Mouse (Mus musculus) embryonic facial prominence, embryonic 12.5 days (tissue): ENCODE results near the gene Spns1. TPM values are rescaled to one million over a fixed set of nuclear protein-coding genes. Genes with fewer than 3 reads are reported as not detected.

ENCODE experiments used
- ATAC-seq: fragments of 200-750 bp; cut with Nextera tagmentation; 2 replicates; pipeline ENCODE4 v1.8.0; 2017; ENCODE audit not compliant: insufficient number of reproducible peaks, insufficient read depth, low FRiP score, low TSS enrichment
- H3K27ac ChIP-seq: fragments of 300-500 bp; sonication (generic); 2 replicates; pipeline ENCODE4 v1.5.1; 2016; ENCODE audit warnings: mild to moderate bottlenecking
- H3K27me3 ChIP-seq: fragments of 300-500 bp; sonication (generic); 2 replicates; pipeline ENCODE4 v1.6.1; 2016; ENCODE audit warnings: mild to moderate bottlenecking, moderate library complexity
- H3K36me3 ChIP-seq: fragments of 300-500 bp; sonication (generic); 2 replicates; pipeline ENCODE4 v1.6.1; 2016; ENCODE audit warnings: mild to moderate bottlenecking
- H3K4me1 ChIP-seq: fragments of 300-500 bp; sonication (generic); 2 replicates; pipeline ENCODE4 v1.6.1; 2016
- H3K4me2 ChIP-seq: fragments of 300-500 bp; sonication (generic); replicated peaks from 2 replicates; pipeline ENCODE4 v1.6.1; 2016; ENCODE audit warnings: mild to moderate bottlenecking, moderate library complexity
- H3K4me3 ChIP-seq: fragments of 300-500 bp; sonication (generic); 2 replicates; pipeline ENCODE4 v1.5.1; 2016; ENCODE audit warnings: mild to moderate bottlenecking
- H3K9ac ChIP-seq: fragments of 300-500 bp; sonication (generic); 2 replicates; pipeline ENCODE4 v1.6.1; 2016; ENCODE audit warnings: mild to moderate bottlenecking, moderate library complexity
- H3K9me3 ChIP-seq: fragments of 300-500 bp; sonication (generic); 2 replicates; pipeline ENCODE4 v1.6.1; 2016; ENCODE audit warnings: mild to moderate bottlenecking, moderate library complexity
- WGBS: fragments of 180-500 bp; shearing (Covaris S2); methylation state at CpG from one replicate; pipeline ENCODE4 v1.1.7; 2016; 5-methylcytosine and 5-hydroxymethylcytosine counted together
- polyA plus RNA-seq: library from polyadenylated mRNA; unstranded; fragments of >200 nt; fragmentation: Nextera tagmentation; extraction: Ambion mirVana; gene quantifications from 2 replicates; pipeline ENCODE4 v1.2.1, GENCODE M21; 2016

Gene Spns1
- polyA plus RNA-seq, 1 experiment from 2014 or later: 64.9 TPM

- Histone ChIP-seq H3K36me3 (no peaks in the 10 kb centered on the region), H3K4me2 (no peak overlapping the region), H3K27me3 (no peaks in the 10 kb centered on the region), H3K4me1 (no peaks in the 10 kb centered on the region; the same call in 1 of the 2 replicates), H3K4me3 (no peak overlapping the region), H3K27ac (no peak overlapping the region), H3K9ac (no peak overlapping the region), H3K9me3 (no peaks in the 10 kb centered on the region)
- 69% methylated on average over 20 of the region's 20 CpGs for WGBS
- no peak for ATAC-seq
These were observed 26.4 kb downstream of the Spns1 start for GRCm38 (mm10) chr7:126350748-126351418.

DNA sequence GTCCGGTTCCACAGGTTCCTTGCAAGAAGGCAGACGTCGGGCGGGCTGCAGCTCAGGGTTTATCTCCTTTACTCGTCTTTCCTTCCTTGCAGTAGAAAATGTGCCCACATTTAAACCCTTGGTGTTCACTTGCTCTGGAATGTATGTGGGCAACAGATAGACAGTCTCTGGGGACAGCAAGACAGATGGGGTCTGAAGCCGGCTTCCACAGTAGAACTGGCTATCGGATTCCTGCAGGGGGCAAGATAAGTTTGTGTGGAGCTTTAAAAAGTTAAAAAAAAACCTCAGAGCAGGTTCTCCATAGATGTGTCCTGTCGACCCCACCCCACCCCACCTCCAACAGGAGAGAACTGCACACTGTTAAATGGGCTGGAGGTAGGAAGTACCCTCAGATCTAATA lies 29.0 kb downstream of the Spns1 start:
- no peak for ATAC-seq
- Histone ChIP-seq H3K4me2 (no peak overlapping the region), H3K9me3 (no peaks in the 10 kb centered on the region), H3K4me1 (peaks cover 8% of the 10 kb centered on the region; the same call in 1 of the 2 replicates), H3K9ac (no peak overlapping the region), H3K4me3 (no peak overlapping the region), H3K36me3 (no peaks in the 10 kb centered on the region), H3K27ac (no peak overlapping the region), H3K27me3 (no peaks in the 10 kb centered on the region)
- WGBS: 60% methylated on average over 8 of the region's 8 CpGs

GRCm38 (mm10) chr7:126347098-126347497 lies 30.2 kb downstream of the Spns1 start:
- Histone ChIP-seq H3K9ac (no peak overlapping the region), H3K36me3 (no peaks in the 10 kb centered on the region), H3K9me3 (no peaks in the 10 kb centered on the region), H3K27me3 (no peaks in the 10 kb centered on the region), H3K4me3 (no peak overlapping the region), H3K27ac (no peak overlapping the region), H3K4me2 (no peak overlapping the region), H3K4me1 (peaks cover 8% of the 10 kb centered on the region; the same call in 1 of the 2 replicates)
- ATAC-seq: no peak
- WGBS: 44% methylated on average over 1 of the region's 1 CpGs

DNA sequence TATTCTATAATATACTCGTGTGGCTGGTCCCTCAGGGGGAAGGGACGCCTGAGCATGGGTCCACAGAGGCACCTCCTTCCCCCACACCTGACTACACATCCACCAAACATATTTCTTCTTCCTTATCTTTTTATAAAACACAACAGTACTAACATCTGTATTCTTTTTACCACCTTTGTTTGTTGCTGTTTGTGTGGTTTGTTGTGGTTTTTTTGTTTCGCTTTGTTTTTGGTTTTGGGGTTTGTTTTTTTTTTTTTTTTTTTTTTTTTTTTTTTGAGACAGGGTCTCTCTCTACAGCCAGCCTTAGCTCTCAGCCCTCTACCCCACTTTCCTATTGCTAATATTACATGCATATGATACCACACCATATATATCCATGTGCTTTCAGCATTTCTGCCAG lies 31.3 kb downstream of the Spns1 start:
- Histone ChIP-seq H3K4me2 (no peak overlapping the region), H3K36me3 (no peaks in the 10 kb centered on the region), H3K27ac (no peak overlapping the region), H3K4me1 (peaks cover 8% of the 10 kb centered on the region; the same call in 1 of the 2 replicates), H3K4me3 (no peak overlapping the region), H3K9ac (no peak overlapping the region), H3K27me3 (no peaks in the 10 kb centered on the region), H3K9me3 (no peaks in the 10 kb centered on the region)
- 48% methylated on average over 3 of the region's 3 CpGs for WGBS
- ATAC-seq: no peak

GRCm38 (mm10) chr7:126345557-126345956 lies 31.7 kb downstream of the Spns1 start:
- Histone ChIP-seq H3K4me1 (peaks cover 8% of the 10 kb centered on the region; the same call in 1 of the 2 replicates), H3K27me3 (no peaks in the 10 kb centered on the region), H3K9ac (no peak overlapping the region), H3K4me3 (no peak overlapping the region), H3K27ac (no peak overlapping the region), H3K36me3 (no peaks in the 10 kb centered on the region), H3K4me2 (no peak overlapping the region), H3K9me3 (no peaks in the 10 kb centered on the region)
- WGBS: 61% methylated on average over 3 of the region's 3 CpGs
- ATAC-seq: no peak

DNA sequence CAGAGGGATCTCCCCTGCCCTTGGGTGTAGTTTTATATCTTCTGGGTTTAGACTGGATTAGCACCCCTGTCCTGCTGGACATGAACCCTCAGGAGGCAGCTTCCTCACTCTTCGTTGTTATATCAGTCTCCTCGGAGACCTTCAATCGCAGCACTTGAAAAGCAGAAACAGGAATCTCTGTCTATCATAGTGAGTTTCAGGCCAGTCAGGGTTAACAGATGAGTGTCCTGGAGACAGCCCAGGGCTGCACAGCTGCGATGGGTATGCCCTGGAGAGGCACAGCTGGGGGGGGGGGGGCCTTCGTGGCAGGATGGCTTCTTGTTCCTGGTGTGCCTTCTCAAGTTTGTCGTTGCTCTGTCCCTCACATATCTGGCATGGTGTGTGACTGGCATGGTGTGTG lies 36.4 kb downstream of the Spns1 start:
- no peak for ATAC-seq
- H3K9ac ChIP-seq: no peak overlapping the region

GRCm38 (mm10) chr7:126340206-126340618 lies 37.0 kb downstream of the Spns1 start:
- H3K4me3 ChIP-seq: no peak overlapping the region
- no peak overlapping the region for H3K27ac ChIP-seq
- peaks cover 8% of the 10 kb centered on the region; the same call in 1 of the 2 replicates for H3K4me1 ChIP-seq
- no peak overlapping the region for H3K9ac ChIP-seq
- 75% methylated on average over 6 of the region's 6 CpGs for WGBS
- no peak overlapping the region for H3K4me2 ChIP-seq
- no peak for ATAC-seq
- H3K36me3 ChIP-seq: no peaks in the 10 kb centered on the region
- no peaks in the 10 kb centered on the region for H3K27me3 ChIP-seq
- no peaks in the 10 kb centered on the region for H3K9me3 ChIP-seq

More for the DNA sequence above, 36.4 kb downstream of the Spns1 start:
- Histone ChIP-seq H3K27ac (no peak overlapping the region), H3K4me3 (no peak overlapping the region), H3K4me1 (peaks cover 8% of the 10 kb centered on the region; the same call in 1 of the 2 replicates), H3K36me3 (no peaks in the 10 kb centered on the region), H3K4me2 (no peak overlapping the region), H3K9me3 (no peaks in the 10 kb centered on the region), H3K27me3 (no peaks in the 10 kb centered on the region)
- WGBS: 47% methylated on average over 6 of the region's 6 CpGs

GRCm38 (mm10) chr7:126339521-126339971 lies 37.7 kb downstream of the Spns1 start:
- Histone ChIP-seq H3K27ac (no peak overlapping the region), H3K36me3 (no peaks in the 10 kb centered on the region), H3K4me3 (no peak overlapping the region), H3K9ac (no peak overlapping the region), H3K9me3 (no peaks in the 10 kb centered on the region), H3K27me3 (no peaks in the 10 kb centered on the region), H3K4me2 (no peak overlapping the region), H3K4me1 (peaks cover 6% of the 10 kb centered on the region; the same call in 1 of the 2 replicates)
- no peak for ATAC-seq
- 80% methylated on average over 8 of the region's 8 CpGs for WGBS

- Histone ChIP-seq H3K4me1 (no peaks in the 10 kb centered on the region; the same call in 1 of the 2 replicates), H3K27me3 (no peaks in the 10 kb centered on the region), H3K9me3 (no peaks in the 10 kb centered on the region), H3K9ac (no peak overlapping the region), H3K4me2 (no peak overlapping the region), H3K27ac (no peak overlapping the region), H3K4me3 (no peak overlapping the region), H3K36me3 (no peaks in the 10 kb centered on the region)
- no peak for ATAC-seq
- 81% methylated on average over 8 of the region's 8 CpGs for WGBS
These were observed 38.3 kb downstream of the Spns1 start for GRCm38 (mm10) chr7:126338906-126339305.

DNA sequence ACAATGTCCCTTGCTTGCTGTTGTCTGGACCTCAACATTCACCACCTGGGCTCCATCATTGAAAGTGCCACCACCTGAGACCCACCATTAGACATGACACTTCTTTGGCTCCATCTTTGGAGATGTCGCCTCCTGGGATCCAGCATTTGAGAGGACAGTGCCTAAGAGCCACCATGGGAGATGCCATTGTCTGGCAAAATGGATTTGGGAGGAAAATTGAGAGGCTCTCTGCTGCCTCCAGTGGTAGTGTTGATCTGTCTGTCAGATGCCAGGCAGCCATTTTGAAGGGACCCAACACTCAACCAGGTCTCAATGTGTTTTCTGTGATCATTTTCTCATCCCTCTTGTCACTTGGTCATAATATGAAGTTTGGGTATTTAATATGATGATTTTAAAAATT lies 41.7 kb downstream of the Spns1 start:
- Histone ChIP-seq H3K9me3 (no peaks in the 10 kb centered on the region), H3K9ac (no peak overlapping the region), H3K27me3 (no peaks in the 10 kb centered on the region), H3K4me1 (no peaks in the 10 kb centered on the region; the same call in 1 of the 2 replicates), H3K36me3 (no peaks in the 10 kb centered on the region), H3K27ac (no peak overlapping the region), H3K4me3 (no peak overlapping the region), H3K4me2 (no peak overlapping the region)
- WGBS: 83% methylated on average over 1 of the region's 1 CpGs
- ATAC-seq: no peak

- no peaks in the 10 kb centered on the region for H3K9me3 ChIP-seq
- 73% methylated on average over 3 of the region's 3 CpGs for WGBS
- ATAC-seq: no peak
- no peaks in the 10 kb centered on the region for H3K27me3 ChIP-seq
- no peak overlapping the region for H3K27ac ChIP-seq
- H3K4me1 ChIP-seq: no peaks in the 10 kb centered on the region
- H3K4me2 ChIP-seq: no peak overlapping the region
- no peak overlapping the region for H3K9ac ChIP-seq
- no peaks in the 10 kb centered on the region for H3K36me3 ChIP-seq
- no peak overlapping the region for H3K4me3 ChIP-seq
These were observed 44.6 kb downstream of the Spns1 start for GRCm38 (mm10) chr7:126332691-126333090.

DNA sequence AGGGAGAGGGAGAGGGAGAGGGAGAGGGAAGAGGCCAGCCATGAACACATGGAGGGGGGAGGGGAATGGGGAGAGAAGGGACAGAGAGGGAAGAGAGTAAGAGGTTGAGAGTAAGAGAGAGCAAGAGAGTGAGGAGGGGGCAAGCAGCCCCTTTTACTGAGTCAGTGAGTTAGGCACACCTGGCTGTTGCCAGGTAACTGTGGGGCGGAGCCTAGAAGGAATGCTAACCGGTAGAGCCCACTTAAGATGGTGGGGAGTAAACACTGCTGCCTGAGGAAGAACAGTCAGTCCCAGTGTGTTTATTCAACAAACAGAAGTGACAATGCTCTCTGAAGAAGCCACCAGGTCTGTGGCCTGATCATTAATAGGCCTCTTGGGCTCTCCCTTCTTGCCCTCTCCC lies 46.6 kb downstream of the Spns1 start:
- WGBS: 54% methylated on average over 2 of the region's 2 CpGs

More for the DNA sequence above, 46.6 kb downstream of the Spns1 start:
- no peak overlapping the region for H3K4me2 ChIP-seq
- no peak overlapping the region for H3K4me3 ChIP-seq
- H3K4me1 ChIP-seq: no peaks in the 10 kb centered on the region
- H3K27me3 ChIP-seq: no peaks in the 10 kb centered on the region
- H3K9ac ChIP-seq: no peak overlapping the region
- H3K9me3 ChIP-seq: no peaks in the 10 kb centered on the region
- no peak for ATAC-seq
- H3K36me3 ChIP-seq: no peaks in the 10 kb centered on the region
- H3K27ac ChIP-seq: no peak overlapping the region
